Mouse (Mus musculus) myocyte (in vitro differentiated cells): ENCODE measurements around the gene 4430402I18Rik. TPM values are rescaled to one million over a fixed set of nuclear protein-coding genes. Genes with fewer than 3 reads are reported as not detected.

Source experiments
- H3K27me3 ChIP-seq: one replicate; pipeline ENCODE4 v1.6.1; 2011; ENCODE audit not compliant: control insufficient read depth, insufficient read depth, insufficient read length
- H3K36me3 ChIP-seq: one replicate; pipeline ENCODE4 v1.6.1; 2011; ENCODE audit not compliant: control insufficient read depth, insufficient read depth
- H3K4me2 ChIP-seq: one replicate; pipeline ENCODE4 v1.6.1; 2011; ENCODE audit warnings: low read depth, control low read depth
- H3K4me3 ChIP-seq: one replicate; pipeline ENCODE4 v1.5.1; 2011; ENCODE audit warnings: mild to moderate bottlenecking, control low read depth, moderate library complexity
- H3K79me2 ChIP-seq: one replicate; pipeline ENCODE4 v1.6.1; 2011; ENCODE audit not compliant: control insufficient read depth, insufficient read depth
- H3ac ChIP-seq: one replicate; pipeline ENCODE4 v1.6.1; 2011; ENCODE audit not compliant: control insufficient read depth, insufficient read length
- CEBPB ChIP-seq: IDR thresholded peaks from 2 replicates; pipeline ENCODE4 v1.6.1; 2011; ENCODE audit warnings: mild to moderate bottlenecking, moderate library complexity; ENCODE audit not compliant: poor library complexity, insufficient read depth, severe bottlenecking
- E2F4 ChIP-seq: IDR thresholded peaks from one replicate; pipeline ENCODE4 v1.6.1; 2011; ENCODE audit warnings: mild to moderate bottlenecking, control low read depth, moderate library complexity; ENCODE audit not compliant: insufficient read depth
- MAX ChIP-seq: IDR thresholded peaks from one replicate; pipeline ENCODE4 v1.6.1; 2011; ENCODE audit warnings: low read depth, mild to moderate bottlenecking, control low read depth
- MYOD1 ChIP-seq, 3 experiments: IDR thresholded peaks; one replicate each; pipeline ENCODE4 v1.6.1; 2011; ENCODE audit warnings: control low read depth in 2 of 3, low read depth in 2 of 3, mild to moderate bottlenecking in 2 of 3, moderate library complexity in 1 of 3; ENCODE audit not compliant: insufficient read length in 2 of 3, control insufficient read depth in 1 of 3
- MYOG ChIP-seq, 3 experiments: IDR thresholded peaks; one replicate each; pipeline ENCODE4 v1.6.1; 2011; ENCODE audit warnings: control low read depth in 2 of 3, low read depth in 2 of 3, mild to moderate bottlenecking in 2 of 3; ENCODE audit not compliant: insufficient read length in 2 of 3, control insufficient read depth in 1 of 3, insufficient read depth in 1 of 3
- POLR2A ChIP-seq: IDR thresholded peaks from one replicate; pipeline ENCODE4 v1.6.1; 2011; ENCODE audit warnings: low read depth, mild to moderate bottlenecking, control low read depth, moderate library complexity; ENCODE audit not compliant: insufficient read length
- POLR2AphosphoS2 ChIP-seq: IDR thresholded peaks from one replicate; pipeline ENCODE4 v1.6.1; 2011; ENCODE audit warnings: low read depth, control low read depth; ENCODE audit not compliant: insufficient read length
- REST ChIP-seq: IDR thresholded peaks from one replicate; pipeline ENCODE4 v1.6.1; 2011; ENCODE audit warnings: mild to moderate bottlenecking, control low read depth, moderate library complexity; ENCODE audit not compliant: insufficient read depth, insufficient read length
- SRF ChIP-seq: IDR thresholded peaks from one replicate; pipeline ENCODE4 v1.6.1; 2011; ENCODE audit warnings: low read depth; ENCODE audit not compliant: control insufficient read depth, insufficient read length
- TCF12 ChIP-seq: IDR thresholded peaks from one replicate; pipeline ENCODE4 v1.6.1; 2011; ENCODE audit warnings: mild to moderate bottlenecking, control low read depth; ENCODE audit not compliant: poor library complexity, insufficient read depth, severe bottlenecking
- TCF3 ChIP-seq: IDR thresholded peaks from one replicate; pipeline ENCODE4 v1.6.1; 2011; ENCODE audit warnings: low read depth, control low read depth; ENCODE audit not compliant: insufficient read length
- USF1 ChIP-seq: IDR thresholded peaks from one replicate; pipeline ENCODE4 v1.6.1; 2011; ENCODE audit warnings: low read depth, mild to moderate bottlenecking, control low read depth, moderate library complexity
- polyA plus RNA-seq: library from polyadenylated mRNA; unstranded; fragments of >200 nt; fragmentation: generic; extraction: Trizol; gene quantifications from one replicate; pipeline ENCODE4 v1.2.1, GENCODE M21; 2012; ENCODE audit warnings: missing spikeins

4430402I18Rik gene
- polyA plus RNA-seq, result 0.16 TPM

DNA sequence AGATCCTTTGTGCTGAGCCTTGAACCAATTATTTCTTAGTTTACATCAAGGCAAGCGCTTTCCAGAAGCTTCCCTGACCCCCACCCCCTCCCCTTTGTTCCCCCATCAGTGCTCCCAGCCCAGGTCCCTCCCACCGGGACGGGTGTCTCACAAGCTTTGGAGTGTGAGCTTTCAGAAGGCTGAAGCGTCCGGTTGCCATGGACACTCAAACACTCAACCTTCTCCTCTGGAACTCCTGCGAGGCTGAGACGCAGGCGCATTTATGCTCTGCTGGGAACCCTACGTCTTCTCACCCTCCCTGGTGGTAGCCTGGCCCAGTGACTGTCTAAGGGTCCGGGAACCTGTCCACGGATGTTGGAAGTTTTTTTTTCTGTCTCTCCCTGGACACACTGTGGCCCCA is at the start of gene 4430402I18Rik:
TSS of gene 4430402I18Rik (minus strand) at position 149 of the 400 bp plus-strand sequence.
- H3K4me2 ChIP-seq, result no peak within 1 kb of the TSS
- TF ChIP-seq TCF3 (no peak), REST (no peak), POLR2A (no peak), MYOD1 (IDR thresholded peaks at IDR 0.05; ENCODE audit: control insufficient read depth in 1 of 3, insufficient read length in 2 of 3, low read depth in 2 of 3) (no peak), POLR2AphosphoS2 (no peak), CEBPB (no peak), TCF12 (no peak), MAX (no peak), SRF (no peak), E2F4 (no peak), USF1 (no peak), MYOG (IDR thresholded peaks at IDR 0.05; ENCODE audit: control insufficient read depth in 1 of 3, insufficient read depth in 1 of 3, insufficient read length in 2 of 3, low read depth in 2 of 3) (no peak)

DNA sequence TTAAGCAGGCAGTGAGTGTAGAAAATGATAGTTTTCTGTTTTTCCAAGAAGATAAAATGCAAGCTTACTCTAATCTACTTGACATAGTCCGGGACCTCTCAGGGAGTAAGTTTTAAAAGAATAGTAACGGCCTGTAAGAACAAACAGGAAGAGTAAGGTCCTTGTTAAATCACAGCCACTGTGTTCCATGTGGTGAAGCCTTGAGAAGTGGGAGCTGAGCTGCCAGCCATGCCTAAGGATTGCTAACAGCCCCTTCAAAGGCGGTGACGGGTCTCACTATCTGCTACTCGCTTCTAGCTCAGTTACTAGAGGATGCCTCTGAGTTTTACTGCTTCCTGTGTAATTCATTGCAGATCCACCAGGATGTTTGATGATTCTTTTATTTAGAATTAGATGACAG is 49.2 kb upstream of the 4430402I18Rik start:
- TF ChIP-seq USF1 (no peak), POLR2AphosphoS2 (no peak), MAX (no peak), TCF12 (no peak), MYOG (IDR thresholded peaks at IDR 0.05; ENCODE audit: control insufficient read depth in 1 of 3, insufficient read depth in 1 of 3, insufficient read length in 2 of 3, low read depth in 2 of 3) (no peak), E2F4 (no peak), SRF (no peak), POLR2A (no peak), CEBPB (no peak), REST (no peak), TCF3 (no peak), MYOD1 (IDR thresholded peaks at IDR 0.05; ENCODE audit: control insufficient read depth in 1 of 3, insufficient read length in 2 of 3, low read depth in 2 of 3) (no peak)
- no peak overlapping the region for H3ac ChIP-seq
- H3K4me2 ChIP-seq, result no peak overlapping the region
- no peaks in the 10 kb centered on the region for H3K79me2 ChIP-seq
- peaks cover 55% of the 10 kb centered on the region for H3K36me3 ChIP-seq
- no peak overlapping the region for H3K4me3 ChIP-seq
- H3K27me3 ChIP-seq, result no peaks in the 10 kb centered on the region

More for the DNA sequence above, at the start of gene 4430402I18Rik:
- no peaks in the 10 kb centered on the region for H3K79me2 ChIP-seq
- H3K27me3 ChIP-seq, result peaks cover 13% of the 10 kb centered on the region
- H3ac ChIP-seq, result no peak within 1 kb of the TSS
- no peak within 1 kb of the TSS for H3K4me3 ChIP-seq
- H3K36me3 ChIP-seq, result no peaks in the 10 kb centered on the region

GRCm38 (mm10) chr19:29016204-29016765 is 48.7 kb upstream of the 4430402I18Rik start:
- no peak overlapping the region for H3K4me3 ChIP-seq

DNA sequence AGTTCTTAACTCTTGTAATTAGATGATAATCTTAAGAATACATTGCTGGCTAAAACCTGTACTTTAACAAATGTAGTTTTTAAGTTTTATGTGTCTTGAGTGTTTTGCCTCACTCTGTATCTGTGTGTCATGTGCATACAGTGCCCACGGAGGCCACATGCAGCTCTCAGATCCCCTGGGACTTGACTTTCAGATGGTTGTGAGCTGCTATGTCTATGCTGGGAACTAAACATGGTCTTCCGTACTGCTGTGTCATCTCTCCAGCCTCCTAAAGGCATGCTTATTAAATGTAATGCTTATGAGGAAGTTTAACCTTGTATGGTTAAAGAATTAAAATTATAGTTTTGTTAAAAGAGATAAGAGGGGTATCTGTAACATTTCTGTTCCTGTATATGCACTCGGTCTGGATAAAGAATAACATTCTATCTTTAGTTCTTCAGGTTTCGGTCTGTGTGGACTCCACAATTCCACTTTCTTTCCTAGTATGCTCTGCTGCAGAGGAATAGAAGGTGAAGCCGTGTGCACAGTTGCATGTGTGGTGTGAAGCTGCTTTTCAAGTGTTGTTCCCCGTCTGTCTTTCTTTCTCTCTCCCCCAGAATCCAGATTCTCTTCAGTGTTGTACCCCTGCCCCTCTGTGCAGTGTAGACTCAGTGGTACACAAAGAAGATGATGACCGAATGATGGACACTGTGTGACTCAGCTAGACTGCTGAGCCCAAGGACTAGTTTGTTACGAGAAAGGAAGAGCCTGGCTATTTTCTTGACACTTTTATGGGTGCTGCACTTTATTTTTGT is 48.0 kb upstream of the 4430402I18Rik start:
- Histone ChIP-seq H3K36me3 (peaks cover 56% of the 10 kb centered on the region), H3ac (no peak overlapping the region), H3K4me2 (no peak overlapping the region), H3K79me2 (no peaks in the 10 kb centered on the region), H3K27me3 (no peaks in the 10 kb centered on the region), H3K4me3 (no peak overlapping the region)
- no peak for TF ChIP-seq REST
- no peak for TF ChIP-seq MYOG (IDR thresholded peaks at IDR 0.05; ENCODE audit: control insufficient read depth in 1 of 3, insufficient read depth in 1 of 3, insufficient read length in 2 of 3, low read depth in 2 of 3)
- no peak for TF ChIP-seq MYOD1 (IDR thresholded peaks at IDR 0.05; ENCODE audit: control insufficient read depth in 1 of 3, insufficient read length in 2 of 3, low read depth in 2 of 3)
- no peak for TF ChIP-seq CEBPB
- TF ChIP-seq MAX, result no peak
- TF ChIP-seq POLR2AphosphoS2, result no peak
- no peak for TF ChIP-seq SRF
- no peak for TF ChIP-seq USF1
- no peak for TF ChIP-seq POLR2A
- TF ChIP-seq E2F4, result no peak
- no peak for TF ChIP-seq TCF12
- TF ChIP-seq TCF3, result no peak

More at GRCm38 (mm10) chr19:29016204-29016765, 48.7 kb upstream of the 4430402I18Rik start:
- Histone ChIP-seq H3K4me2 (no peak overlapping the region), H3K27me3 (no peaks in the 10 kb centered on the region), H3ac (no peak overlapping the region), H3K36me3 (peaks cover 54% of the 10 kb centered on the region), H3K79me2 (no peaks in the 10 kb centered on the region)
- TF ChIP-seq USF1, result no peak
- no peak for TF ChIP-seq CEBPB
- TF ChIP-seq POLR2AphosphoS2, result no peak
- TF ChIP-seq MYOG (IDR thresholded peaks at IDR 0.05; ENCODE audit: control insufficient read depth in 1 of 3, insufficient read depth in 1 of 3, insufficient read length in 2 of 3, low read depth in 2 of 3), result no peak
- no peak for TF ChIP-seq MAX
- no peak for TF ChIP-seq TCF12
- TF ChIP-seq E2F4, result no peak
- no peak for TF ChIP-seq POLR2A
- TF ChIP-seq REST, result no peak
- TF ChIP-seq SRF, result no peak
